30 mouse cellular contexts compared by ENCODE assay signal in the genomic region with DNA sequence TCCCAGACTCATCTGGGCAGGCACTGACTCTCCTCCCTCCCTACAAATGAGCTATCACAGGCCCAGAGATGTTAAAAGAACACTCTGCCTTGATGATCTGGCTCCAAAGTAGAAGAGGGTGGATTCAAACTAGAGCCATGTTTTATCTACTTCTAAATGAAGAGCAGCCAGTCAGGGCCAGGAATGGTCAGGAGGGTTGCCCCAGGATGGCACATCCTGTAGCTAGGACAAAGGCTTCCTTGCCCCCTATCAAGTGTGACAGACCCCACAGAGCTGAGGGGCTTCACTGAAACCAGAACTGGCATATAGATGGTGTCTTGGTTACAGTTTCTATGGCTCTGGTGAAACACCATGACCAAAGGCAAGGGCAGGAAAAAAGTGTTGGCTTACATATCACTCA. TPM values are rescaled to one million over a fixed set of nuclear protein-coding genes. Genes with fewer than 3 reads are reported as not detected.
A peak's percentile ranks its signal among the peaks of the same experiment; 100 is the strongest.
DNase-seq lines count a peak whose midpoint lies in the region; ATAC-seq and TF ChIP-seq lines count a peak whose summit lies in the region.
"Had no signal": no experiment of that assay in that cellular context is flagged by ENCODE, and none has a peak within 500 bp of the region (broad histone marks: within the 10 kb centered on the region; RNA-seq: fewer than 3 reads in every experiment).

No protein-coding gene starts in this region.

- TF ChIP-seq POLR2A in spleen, adult 2 months (IDR thresholded peaks at IDR 0.05; ENCODE audit: low read depth, low read length), result no peak
- TF ChIP-seq POLR2A in bone marrow macrophage, adult 2 months (IDR thresholded peaks at IDR 0.05; ENCODE audit: borderline replicate concordance, low read depth, low read length), result no peak

- H3K4me2 ChIP-seq in hindbrain, embryonic 14.5 days (replicated peaks), result no peak overlapping the region
- H3K4me2 ChIP-seq: embryonic facial prominence, embryonic 13.5 days; embryonic facial prominence, embryonic 15.5 days; forebrain, embryonic 12.5 days had no signal

- no peak for DNase-seq in spleen, adult 2 months (ENCODE audit: low read depth in 1 of 2, low spot score in 2 of 2)
- DNase-seq in spleen, postnatal 4 days (ENCODE audit: low spot score in 2 of 2), result no peak
- DNase-seq in heart, adult 18-20 months, result no peak
- DNase-seq in hindbrain, embryonic 14.5 days (ENCODE audit: low spot score), result no peak
- DNase-seq: adrenal gland, adult 8-10 months; adrenal gland, postnatal 14 days; adrenal gland, postnatal 36 days; cerebellum, adult 11 months; cerebellum, adult 18-20 months; cerebellum, adult 8-10 months; cerebellum, adult 9-11 months; cerebellum, postnatal 14 days; cerebellum, postnatal 36 days; embryo, embryonic 11 days; forebrain, postnatal 0 days had no signal

- no peak for TF ChIP-seq CTCF in spleen, adult 2 months (IDR thresholded peaks at IDR 0.05; ENCODE audit: extremely low read depth, insufficient read depth, insufficient read length, insufficient replicate concordance)
- no peak for TF ChIP-seq CTCF in bone marrow macrophage, adult 2 months (IDR thresholded peaks at IDR 0.05; ENCODE audit: low read depth, low read length)

- no peaks in the 10 kb centered on the region for H3K27me3 ChIP-seq in spleen, adult 2 months (ENCODE audit: control insufficient read depth, insufficient read depth, low read length)
- no peaks in the 10 kb centered on the region for H3K27me3 ChIP-seq in hindbrain, embryonic 14.5 days (ENCODE audit: control insufficient read depth, insufficient read depth, low read length)
- H3K27me3 ChIP-seq: embryonic facial prominence, embryonic 13.5 days; embryonic facial prominence, embryonic 15.5 days; forebrain, embryonic 12.5 days; Patski had no signal

- H3K9me3 ChIP-seq in hindbrain, embryonic 14.5 days (ENCODE audit: control insufficient read depth, low read length), result no peaks in the 10 kb centered on the region
- H3K9me3 ChIP-seq: embryonic facial prominence, embryonic 13.5 days; embryonic facial prominence, embryonic 15.5 days; forebrain, embryonic 10.5 days; forebrain, embryonic 12.5 days had no signal

- H3K36me3 ChIP-seq in spleen, adult 2 months (ENCODE audit: control insufficient read depth, insufficient read depth, low read length), result no peaks in the 10 kb centered on the region
- no peaks in the 10 kb centered on the region for H3K36me3 ChIP-seq in hindbrain, embryonic 14.5 days (replicated peaks; ENCODE audit: control insufficient read depth, insufficient read depth)
- H3K36me3 ChIP-seq: embryonic facial prominence, embryonic 13.5 days; embryonic facial prominence, embryonic 15.5 days; forebrain, embryonic 10.5 days; forebrain, embryonic 12.5 days; G1E had no signal

- H3K27ac ChIP-seq in spleen, adult 2 months (ENCODE audit: insufficient read depth, low read length), result peak overlapping the region; percentile 84
- peak overlapping the region; percentile 89 for H3K27ac ChIP-seq in bone marrow macrophage, adult 2 months (ENCODE audit: insufficient read depth, low read depth, low read length)
- H3K27ac ChIP-seq in hindbrain, embryonic 14.5 days, result no peak overlapping the region
- H3K27ac ChIP-seq: embryonic facial prominence, embryonic 13.5 days; embryonic facial prominence, embryonic 15.5 days; forebrain, embryonic 10.5 days; forebrain, embryonic 12.5 days had no signal

- H3K4me3 ChIP-seq in spleen, adult 2 months (ENCODE audit: extremely low read depth, insufficient read depth, insufficient read length), result no peak overlapping the region
- H3K4me3 ChIP-seq in bone marrow macrophage, adult 2 months (ENCODE audit: insufficient read depth, low read length), result no peak overlapping the region
- H3K4me3 ChIP-seq in hindbrain, embryonic 14.5 days (replicated peaks; ENCODE audit: low read length), result no peak overlapping the region
- H3K4me3 ChIP-seq: embryonic facial prominence, embryonic 13.5 days; embryonic facial prominence, embryonic 15.5 days; erythroblast, embryonic 14.5 days; forebrain, embryonic 10.5 days; forebrain, embryonic 12.5 days had no signal

- H3K4me1 ChIP-seq in spleen, adult 2 months (ENCODE audit: control insufficient read depth, insufficient read depth, insufficient read length), result peaks cover 39% of the 10 kb centered on the region; the same call in 1 of the 2 replicates
- H3K4me1 ChIP-seq in bone marrow macrophage, adult 2 months (ENCODE audit: control insufficient read depth, insufficient read depth, low read length), result peaks cover 43% of the 10 kb centered on the region
- H3K4me1 ChIP-seq in hindbrain, embryonic 14.5 days (replicated peaks; ENCODE audit: control insufficient read depth, insufficient read depth, low read length), result no peaks in the 10 kb centered on the region
- H3K4me1 ChIP-seq: embryonic facial prominence, embryonic 13.5 days; embryonic facial prominence, embryonic 15.5 days; forebrain, embryonic 12.5 days had no signal

- H3K9ac ChIP-seq in hindbrain, embryonic 14.5 days, result no peak overlapping the region
- H3K9ac ChIP-seq: embryonic facial prominence, embryonic 13.5 days; embryonic facial prominence, embryonic 15.5 days; forebrain, embryonic 12.5 days; forebrain, postnatal 0 days had no signal

- ATAC-seq in hindbrain, embryonic 14.5 days (ENCODE audit: low FRiP score), result no peak
- ATAC-seq: forebrain, embryonic 14.5 days; forebrain, postnatal 0 days; Patski had no signal

RNA-seq across cellular contexts. Expression of gene AL607142.1, which starts 12.3 kb away (rescaled TPM):
- polyA plus RNA-seq in spleen, adult 2 months (2012; rRNA removed), result not detected in 2 replicates
- not detected in 2 replicates for polyA plus RNA-seq in bone marrow macrophage, adult 2 months (2012; ENCODE audit: insufficient read depth, insufficient read length, missing spikeins)
- total RNA-seq in heart, adult 18-20 months (2021), result not detected
- not detected in 2 replicates for polyA plus RNA-seq in hindbrain, embryonic 14.5 days (2014; fragmentation: Nextera tagmentation; extraction: Ambion mirVana)
- total RNA-seq: adrenal gland, adult 18-20 months; adrenal gland, adult 8-10 months; adrenal gland, postnatal 14 days; adrenal gland, postnatal 36 days; common myeloid progenitor, adult 5-6 weeks; forebrain, postnatal 0 days; G1E had no signal
- polyA plus RNA-seq: activated CD4-positive, CD25-positive, alpha-beta regulatory T cell, adult 4 months; brain, embryonic 14.5 days; C2C12; embryonic facial prominence, embryonic 11.5 days; embryonic facial prominence, embryonic 13.5 days; embryonic facial prominence, embryonic 15.5 days; erythroblast, embryonic 14.5 days; forebrain, embryonic 10.5 days; forebrain, embryonic 12.5 days; forebrain, embryonic 14.5 days; forebrain, postnatal 0 days; G1E; Patski had no signal
